14 mouse cellular contexts compared by ENCODE assay signal in the genomic region with DNA sequence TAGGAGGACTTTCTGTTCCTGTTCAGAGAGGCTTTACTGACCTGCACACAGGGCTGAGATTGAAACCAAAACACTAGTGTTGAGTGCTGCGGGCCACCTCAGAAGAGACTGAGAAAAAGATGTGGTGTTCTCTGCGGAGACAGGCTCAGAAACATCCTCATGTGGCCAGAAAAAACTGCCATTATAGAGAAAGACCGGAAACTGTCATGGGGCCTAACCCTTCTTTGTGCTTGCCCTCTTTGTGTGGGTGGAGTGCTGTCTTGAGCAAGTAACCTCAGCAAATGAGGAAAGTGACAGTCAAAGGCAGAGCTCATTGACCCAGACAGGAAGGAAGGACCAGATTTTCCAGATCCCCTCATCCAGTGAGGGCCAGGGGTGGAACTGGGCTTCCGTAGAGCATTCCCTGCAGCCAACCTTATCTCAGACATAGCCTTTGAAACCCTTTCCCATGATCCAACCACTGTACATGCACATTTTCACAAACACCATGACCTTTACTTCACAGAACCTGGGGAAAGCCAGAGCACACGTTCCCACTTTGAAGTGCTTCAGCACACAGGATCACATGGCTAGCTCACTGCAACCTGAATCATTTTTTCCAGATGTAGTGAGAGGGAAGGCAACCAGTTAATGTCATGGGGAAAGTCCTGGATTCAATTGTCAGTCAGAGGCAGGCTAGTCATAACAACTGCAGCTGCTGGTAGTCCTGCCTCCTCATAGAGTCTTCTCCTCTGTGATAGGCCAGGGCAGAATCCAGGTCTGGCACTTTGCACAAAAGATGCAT. TPM values are rescaled to one million over a fixed set of nuclear protein-coding genes. Genes with fewer than 3 reads are reported as not detected.
DNase-seq lines count a peak whose midpoint lies in the region; ATAC-seq lines count a peak whose summit lies in the region.
"Had no signal": no experiment of that assay in that cellular context is flagged by ENCODE, and none has a peak within 500 bp of the region (broad histone marks: within the 10 kb centered on the region; RNA-seq: fewer than 3 reads in every experiment).

No protein-coding gene starts in this region.

- no peak overlapping the region for H3K4me3 ChIP-seq in heart, embryonic 13.5 days
- no peak overlapping the region for H3K4me3 ChIP-seq in heart, embryonic 11.5 days (ENCODE audit: low read depth, low read length)
- H3K4me3 ChIP-seq in limb, embryonic 10.5 days = no peak overlapping the region
- H3K4me3 ChIP-seq in forebrain, embryonic 15.5 days = no peak overlapping the region
- H3K4me3 ChIP-seq: erythroblast, embryonic 14.5 days; intestine, embryonic 15.5 days; lung, embryonic 15.5 days; neural tube, embryonic 12.5 days had no signal

- no peaks in the 10 kb centered on the region for H3K36me3 ChIP-seq in heart, embryonic 13.5 days
- no peaks in the 10 kb centered on the region for H3K36me3 ChIP-seq in heart, embryonic 11.5 days (ENCODE audit: control insufficient read depth, insufficient read depth, low read length)
- no peaks in the 10 kb centered on the region for H3K36me3 ChIP-seq in limb, embryonic 10.5 days
- no peaks in the 10 kb centered on the region for H3K36me3 ChIP-seq in forebrain, embryonic 15.5 days
- H3K36me3 ChIP-seq: intestine, embryonic 15.5 days; lung, embryonic 15.5 days; neural tube, embryonic 12.5 days had no signal

- WGBS in heart, embryonic 13.5 days = 60% methylated on average over 5 of the region's 5 CpGs
- 62% methylated on average over 5 of the region's 5 CpGs for WGBS in heart, embryonic 11.5 days (ENCODE audit: insufficient replicate concordance)
- 77% methylated on average over 5 of the region's 5 CpGs for WGBS in limb, embryonic 10.5 days
- 88% methylated on average over 5 of the region's 5 CpGs for WGBS in forebrain, embryonic 15.5 days

- ATAC-seq in heart, embryonic 13.5 days (ENCODE audit: extremely low read depth, insufficient number of reproducible peaks, low FRiP score, low TSS enrichment) = no peak
- no peak; the same call in 1 of the 2 replicates for ATAC-seq in heart, embryonic 11.5 days (replicated peaks; ENCODE audit: insufficient number of reproducible peaks, low FRiP score, low TSS enrichment)
- peak; percentile 70 for ATAC-seq in granulocyte monocyte progenitor cell, adult 5-6 weeks (replicated peaks; ENCODE audit: poor library complexity, severe bottlenecking)
- ATAC-seq in forebrain, embryonic 15.5 days (replicated peaks) = no peak
- ATAC-seq: intestine, embryonic 15.5 days had no signal

- H3K4me2 ChIP-seq in heart, embryonic 13.5 days = no peak overlapping the region
- H3K4me2 ChIP-seq in heart, embryonic 11.5 days = no peak overlapping the region
- no peak overlapping the region for H3K4me2 ChIP-seq in forebrain, embryonic 15.5 days (replicated peaks)
- H3K4me2 ChIP-seq: intestine, embryonic 15.5 days; lung, embryonic 15.5 days; neural tube, embryonic 12.5 days had no signal

- H3K9ac ChIP-seq in heart, embryonic 13.5 days = no peak overlapping the region
- no peak overlapping the region for H3K9ac ChIP-seq in heart, embryonic 11.5 days (ENCODE audit: low read depth, low read length)
- H3K9ac ChIP-seq in forebrain, embryonic 15.5 days (replicated peaks) = no peak overlapping the region
- H3K9ac ChIP-seq: intestine, embryonic 15.5 days; lung, embryonic 15.5 days; neural tube, embryonic 12.5 days had no signal

- H3K9me3 ChIP-seq in heart, embryonic 13.5 days = no peaks in the 10 kb centered on the region
- H3K9me3 ChIP-seq in heart, embryonic 11.5 days (replicated peaks; ENCODE audit: control insufficient read depth, low read length) = no peaks in the 10 kb centered on the region
- H3K9me3 ChIP-seq in limb, embryonic 10.5 days (replicated peaks) = no peaks in the 10 kb centered on the region
- H3K9me3 ChIP-seq in forebrain, embryonic 15.5 days = no peaks in the 10 kb centered on the region
- H3K9me3 ChIP-seq: intestine, embryonic 15.5 days; lung, embryonic 15.5 days; neural tube, embryonic 12.5 days had no signal

- no peaks in the 10 kb centered on the region for H3K27me3 ChIP-seq in heart, embryonic 13.5 days (replicated peaks)
- no peaks in the 10 kb centered on the region for H3K27me3 ChIP-seq in heart, embryonic 11.5 days (ENCODE audit: control insufficient read depth, insufficient read depth, low read length)
- no peaks in the 10 kb centered on the region for H3K27me3 ChIP-seq in limb, embryonic 10.5 days (ENCODE audit: low read depth, poor library complexity, severe bottlenecking)
- H3K27me3 ChIP-seq in forebrain, embryonic 15.5 days = no peaks in the 10 kb centered on the region
- H3K27me3 ChIP-seq: intestine, embryonic 15.5 days; lung, embryonic 15.5 days; neural tube, embryonic 12.5 days had no signal

- H3K4me1 ChIP-seq in heart, embryonic 13.5 days = peaks cover 28% of the 10 kb centered on the region
- 0 out of 2 replicates have a peak, but pooled peaks cover 2% of the 10 kb centered on the region for H3K4me1 ChIP-seq in heart, embryonic 11.5 days (ENCODE audit: control insufficient read depth, insufficient read depth, low read length)
- H3K4me1 ChIP-seq in limb, embryonic 10.5 days = 0 out of 2 replicates have a peak, but pooled peaks cover 3% of the 10 kb centered on the region
- no peaks in the 10 kb centered on the region for H3K4me1 ChIP-seq in forebrain, embryonic 15.5 days
- H3K4me1 ChIP-seq: intestine, embryonic 15.5 days; lung, embryonic 15.5 days; neural tube, embryonic 12.5 days had no signal

- DNase-seq in B cell, adult 2 months = peak; percentile 50
- peak; percentile 17 to 33 for DNase-seq in monocyte, adult 2 months (ENCODE audit: low read depth in 1 of 2, low spot score in 2 of 2)
- no peak for DNase-seq in cerebellum, postnatal 25 days
- DNase-seq in limb, embryonic 10.5 days (ENCODE audit: low spot score) = no peak
- DNase-seq: cerebellum, adult 9-10 months; gastrocnemius, postnatal 10 days had no signal

- H3K27ac ChIP-seq in heart, embryonic 13.5 days (replicated peaks) = peak overlapping the region; percentile 15; the same call in 1 of the 2 replicates
- H3K27ac ChIP-seq in heart, embryonic 11.5 days (ENCODE audit: low read depth, low read length) = no peak overlapping the region
- H3K27ac ChIP-seq in limb, embryonic 10.5 days = no peak overlapping the region
- H3K27ac ChIP-seq in forebrain, embryonic 15.5 days (replicated peaks) = no peak overlapping the region
- H3K27ac ChIP-seq: intestine, embryonic 15.5 days; lung, embryonic 15.5 days; neural tube, embryonic 12.5 days had no signal

RNA-seq across cellular contexts. Expression of a gene that starts 46.6 kb away (rescaled TPM):
- 3.3 and 4.5 TPM in 2 replicates for polyA plus RNA-seq in heart, embryonic 13.5 days (2015; fragmentation: Nextera tagmentation; extraction: Ambion mirVana)
- 2.2 and 2.9 TPM in 2 replicates for polyA plus RNA-seq in heart, embryonic 11.5 days (2014; fragmentation: Nextera tagmentation; extraction: Ambion mirVana)
- total RNA-seq in granulocyte monocyte progenitor cell, adult 5-6 weeks (2014; fragmentation: Nextera tagmentation) = 8.6 and 12.3 TPM in 2 replicates
- total RNA-seq in granulocyte monocyte progenitor cell, adult 5-6 weeks (2017) = 10.6 and 41.3 TPM in 2 replicates
- 1.9 and 3.4 TPM in 2 replicates for polyA plus RNA-seq in limb, embryonic 10.5 days (2016; fragmentation: Nextera tagmentation; extraction: Ambion mirVana)
- 1.9 and 2.3 TPM in 2 replicates for polyA plus RNA-seq in forebrain, embryonic 15.5 days (2015; fragmentation: Nextera tagmentation; extraction: Ambion mirVana)

Comparison
In these comparisons a context has a peak if more than half of its experiments do, and no peak if none do; other contexts are left out.
1. DNase-seq: peak in B cell, adult 2 months (2 of 2) and monocyte, adult 2 months (2 of 2); none in cerebellum, postnatal 25 days (0 of 2) and limb, embryonic 10.5 days (single experiment).